Mouse (Mus musculus): ENCODE data around the gene Tnrc6c. TPM values are rescaled to one million over a fixed set of nuclear protein-coding genes. Genes with fewer than 3 reads are reported as not detected.

Gene Tnrc6c
- total and polyA plus RNA-seq, 2 experiments from 2014 or later: 19.9 to 71.6 TPM

- Histone ChIP-seq H3K4me2 (ENCODE audit: low read depth) (no peak overlapping the region), H3K9me3 (ENCODE audit: low read length) (no peaks in the 10 kb centered on the region), H3K36me3 (ENCODE audit: insufficient read depth) (no peaks in the 10 kb centered on the region), H3K27ac (ENCODE audit: low read depth, low read length) (no peak overlapping the region), H3K27me3 (ENCODE audit: insufficient read depth, low read length) (peaks cover 13% of the 10 kb centered on the region; the same call in 1 of the 2 replicates), H3K4me3 (ENCODE audit: low read depth, low read length) (no peak overlapping the region), H3K4me1 (ENCODE audit: insufficient read depth) (peaks cover 7% of the 10 kb centered on the region; the same call in 1 of the 2 replicates), H3K9ac (no peak overlapping the region)
- ATAC-seq (no peak), DNase-seq (no peak)
- 93% methylated on average over 11 of the region's 11 CpGs for WGBS
- TF ChIP-seq CTCF (IDR thresholded peaks at IDR 0.05; ENCODE audit: low read depth): no peak
Observed at GRCm38 (mm10) chr11:117778031-117778430, 123.9 kb downstream of the Tnrc6c start.

- H3K27me3 ChIP-seq (ENCODE audit: insufficient read depth, low read length): peaks cover 17% of the 10 kb centered on the region; the same call in 1 of the 2 replicates
- H3K36me3 ChIP-seq (ENCODE audit: insufficient read depth): no peaks in the 10 kb centered on the region
- H3K4me1 ChIP-seq (ENCODE audit: insufficient read depth): peaks cover 7% of the 10 kb centered on the region; the same call in 1 of the 2 replicates
- 77% methylated on average over 12 of the region's 12 CpGs for WGBS
- peak overlapping the region; percentile 59; the same call in 1 of the 2 replicates for H3K27ac ChIP-seq (ENCODE audit: low read depth, low read length)
- H3K9ac ChIP-seq: no peak overlapping the region
- H3K4me3 ChIP-seq (ENCODE audit: low read depth, low read length): no peak overlapping the region
- no peaks in the 10 kb centered on the region for H3K9me3 ChIP-seq (ENCODE audit: low read length)
- no peak for TF ChIP-seq CTCF (IDR thresholded peaks at IDR 0.05; ENCODE audit: low read depth)
- no peak for ATAC-seq
- no peak for DNase-seq
- H3K4me2 ChIP-seq (ENCODE audit: low read depth): peak overlapping the region; percentile 41; the same call in 1 of the 2 replicates
Observed at GRCm38 (mm10) chr11:117778851-117779433, 124.9 kb downstream of the Tnrc6c start.

- 9% methylated on average over 38 of the region's 38 CpGs for WGBS
- ATAC-seq (peak; percentile 45), DNase-seq (peak; percentile 53)
- Histone ChIP-seq H3K27me3 (ENCODE audit: insufficient read depth, low read length) (peaks cover 17% of the 10 kb centered on the region; the same call in 1 of the 2 replicates), H3K4me3 (ENCODE audit: low read depth, low read length) (peak overlapping the region; percentile 17), H3K36me3 (ENCODE audit: insufficient read depth) (no peaks in the 10 kb centered on the region), H3K27ac (ENCODE audit: low read depth, low read length) (peak overlapping the region; percentile 59), H3K9ac (0 out of 2 replicates have a peak overlapping the region, but pooled peaks have one; percentile 10), H3K4me2 (ENCODE audit: low read depth) (peak overlapping the region; percentile 41), H3K4me1 (ENCODE audit: insufficient read depth) (peaks cover 7% of the 10 kb centered on the region; the same call in 1 of the 2 replicates), H3K9me3 (ENCODE audit: low read length) (no peaks in the 10 kb centered on the region)
- no peak for TF ChIP-seq CTCF (IDR thresholded peaks at IDR 0.05; ENCODE audit: low read depth)
Observed at GRCm38 (mm10) chr11:117779434-117780198, 125.5 kb downstream of the Tnrc6c start.

GRCm38 (mm10) chr11:117780199-117780515, 126.1 kb downstream of the Tnrc6c start:
- peak overlapping the region; percentile 17 for H3K4me3 ChIP-seq (ENCODE audit: low read depth, low read length)
- peaks cover 17% of the 10 kb centered on the region; the same call in 1 of the 2 replicates for H3K27me3 ChIP-seq (ENCODE audit: insufficient read depth, low read length)
- no peak for ATAC-seq
- H3K27ac ChIP-seq (ENCODE audit: low read depth, low read length): peak overlapping the region; percentile 59
- H3K9me3 ChIP-seq (ENCODE audit: low read length): no peaks in the 10 kb centered on the region
- H3K36me3 ChIP-seq (ENCODE audit: insufficient read depth): no peaks in the 10 kb centered on the region
- 0 out of 2 replicates have a peak overlapping the region, but pooled peaks have one; percentile 10 for H3K9ac ChIP-seq
- DNase-seq: no peak
- peaks cover 7% of the 10 kb centered on the region; the same call in 1 of the 2 replicates for H3K4me1 ChIP-seq (ENCODE audit: insufficient read depth)
- 3% methylated on average over 16 of the region's 17 CpGs for WGBS
- TF ChIP-seq CTCF (IDR thresholded peaks at IDR 0.05; ENCODE audit: low read depth): no peak
- H3K4me2 ChIP-seq (ENCODE audit: low read depth): peak overlapping the region; percentile 41

GRCm38 (mm10) chr11:117780582-117781111, 126.6 kb downstream of the Tnrc6c start:
- Histone ChIP-seq H3K4me1 (ENCODE audit: insufficient read depth) (peaks cover 7% of the 10 kb centered on the region; the same call in 1 of the 2 replicates), H3K4me2 (ENCODE audit: low read depth) (peak overlapping the region; percentile 41), H3K4me3 (ENCODE audit: low read depth, low read length) (peak overlapping the region; percentile 17), H3K9ac (no peak overlapping the region), H3K27me3 (ENCODE audit: insufficient read depth, low read length) (peaks cover 17% of the 10 kb centered on the region; the same call in 1 of the 2 replicates), H3K36me3 (ENCODE audit: insufficient read depth) (no peaks in the 10 kb centered on the region), H3K9me3 (ENCODE audit: low read length) (no peaks in the 10 kb centered on the region), H3K27ac (ENCODE audit: low read depth, low read length) (peak overlapping the region; percentile 59; the same call in 1 of the 2 replicates)
- ATAC-seq: no peak
- no peak for TF ChIP-seq CTCF (IDR thresholded peaks at IDR 0.05; ENCODE audit: low read depth)
- no peak for DNase-seq
- 4% methylated on average over 19 of the region's 19 CpGs for WGBS

GRCm38 (mm10) chr11:117781199-117781821, 127.2 kb downstream of the Tnrc6c start:
- no peak for TF ChIP-seq CTCF (IDR thresholded peaks at IDR 0.05; ENCODE audit: low read depth)
- Histone ChIP-seq H3K9ac (no peak overlapping the region), H3K27ac (ENCODE audit: low read depth, low read length) (no peak overlapping the region), H3K27me3 (ENCODE audit: insufficient read depth, low read length) (peaks cover 17% of the 10 kb centered on the region; the same call in 1 of the 2 replicates), H3K4me3 (ENCODE audit: low read depth, low read length) (no peak overlapping the region), H3K9me3 (ENCODE audit: low read length) (no peaks in the 10 kb centered on the region), H3K4me1 (ENCODE audit: insufficient read depth) (peaks cover 7% of the 10 kb centered on the region; the same call in 1 of the 2 replicates), H3K4me2 (ENCODE audit: low read depth) (no peak overlapping the region; the same call in 1 of the 2 replicates), H3K36me3 (ENCODE audit: insufficient read depth) (no peaks in the 10 kb centered on the region)
- ATAC-seq: no peak
- 26% methylated on average over 18 of the region's 18 CpGs for WGBS
- DNase-seq: no peak
